Mouse (Mus musculus) cortical plate, adult 2 months (tissue): ENCODE measurements around the gene Ell3. TPM values are rescaled to one million over a fixed set of nuclear protein-coding genes. Genes with fewer than 3 reads are reported as not detected.

ENCODE experiments used
- H3K27ac ChIP-seq: fragments of 200-500 bp; 2 replicates; pipeline ENCODE4 v1.5.1; 2012; ENCODE audit warnings: low read length, control low read depth, inconsistent platforms; ENCODE audit not compliant: insufficient read depth
- H3K4me1 ChIP-seq: fragments of 200-500 bp; 2 replicates; pipeline ENCODE4 v1.6.1; 2011; ENCODE audit warnings: low read length; ENCODE audit not compliant: control insufficient read depth, insufficient read depth
- H3K4me3 ChIP-seq: fragments of 200-500 bp; 2 replicates; pipeline ENCODE4 v1.5.1; 2011; ENCODE audit warnings: mild to moderate bottlenecking, low read length, control low read depth; ENCODE audit not compliant: insufficient read depth
- CTCF ChIP-seq: fragments of 200-500 bp; IDR thresholded peaks from 2 replicates; pipeline ENCODE4 v1.5.1; 2011; ENCODE audit warnings: mild to moderate bottlenecking, control low read depth, low read length; ENCODE audit not compliant: insufficient read depth; ENCODE audit errors: extremely low read depth
- POLR2A ChIP-seq: fragments of 200-500 bp; IDR thresholded peaks from 2 replicates; pipeline ENCODE4 v1.6.1; 2011; ENCODE audit warnings: mild to moderate bottlenecking, low read length, control low read depth; ENCODE audit not compliant: insufficient read depth; ENCODE audit errors: extremely low read depth
- polyA plus RNA-seq: library from polyadenylated mRNA; depleted of rRNA; stranded (reverse); fragments of >200 nt; gene quantifications from 2 replicates; pipeline ENCODE4 v1.2.3, GENCODE M21; 2012

Ell3 gene
- polyA plus RNA-seq, 1 experiment: 0.08 TPM

DNA sequence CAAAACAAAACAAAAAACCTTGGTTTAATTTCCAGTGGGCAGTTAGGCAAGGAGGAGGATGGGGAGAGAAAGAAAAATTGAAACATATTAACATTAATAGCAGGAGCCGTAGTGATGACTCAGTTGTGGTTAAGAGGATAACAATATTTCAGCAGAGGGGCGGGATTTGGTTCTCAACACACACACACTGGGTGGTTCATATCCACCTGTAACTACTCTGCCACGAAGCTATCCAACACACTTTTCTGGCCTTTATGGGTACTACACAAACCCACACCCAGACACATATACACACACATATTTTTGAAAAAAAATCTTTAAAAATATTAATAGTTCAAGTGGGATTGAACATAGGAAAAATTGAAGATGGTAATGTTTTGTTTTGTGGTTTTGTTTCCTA, 2.9 kb upstream of the Ell3 start:
- TF ChIP-seq CTCF: no peak
- no peak for TF ChIP-seq POLR2A
- Histone ChIP-seq H3K27ac (no peak overlapping the region), H3K4me1 (no peaks in the 10 kb centered on the region), H3K4me3 (no peak overlapping the region)

DNA sequence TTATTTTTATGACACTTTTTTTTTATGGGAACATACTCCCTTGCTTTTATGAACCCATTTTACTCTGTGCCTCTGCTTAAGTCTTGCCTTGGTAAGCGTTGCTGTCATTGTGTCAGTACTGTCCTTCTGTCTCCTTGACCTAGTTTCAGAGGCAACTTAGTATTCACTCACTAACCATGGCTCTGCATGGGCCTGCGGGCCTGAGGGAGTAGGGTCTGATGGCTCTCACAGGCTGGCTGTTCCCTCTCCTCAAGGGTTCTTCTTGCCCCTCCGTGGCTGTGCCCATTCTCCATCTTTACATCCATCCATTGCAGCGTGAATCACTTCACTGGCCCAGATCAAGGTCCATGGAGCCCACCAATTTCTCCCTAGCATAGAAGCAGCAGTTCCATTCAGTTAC, 2.4 kb upstream of the Ell3 start:
- TF ChIP-seq POLR2A (no peak), CTCF (no peak)
- H3K4me1 ChIP-seq: no peaks in the 10 kb centered on the region
- H3K4me3 ChIP-seq: no peak overlapping the region
- no peak overlapping the region for H3K27ac ChIP-seq

DNA sequence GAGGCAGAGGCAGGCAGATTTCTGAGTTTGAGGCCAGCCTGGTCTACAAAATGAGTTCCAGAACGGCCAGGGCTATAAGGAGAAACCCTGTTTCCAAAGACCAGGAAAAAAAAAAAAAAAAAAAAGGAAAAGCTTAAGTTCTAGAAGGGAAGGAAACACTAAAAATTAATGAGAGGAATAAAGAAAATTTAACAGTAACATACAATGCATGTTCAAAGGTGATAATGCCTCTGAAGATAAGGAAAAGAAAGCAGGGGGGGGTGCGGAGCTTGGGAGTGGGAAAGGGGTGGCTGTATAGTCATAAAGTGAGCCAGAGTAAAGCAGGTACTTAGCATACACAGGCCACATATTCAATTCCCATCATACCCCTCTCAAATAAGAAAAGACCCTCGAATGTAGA, 1.0 kb upstream of the Ell3 start:
- Histone ChIP-seq H3K4me3 (no peak overlapping the region), H3K4me1 (no peaks in the 10 kb centered on the region)
- no peak for TF ChIP-seq POLR2A
- no peak for TF ChIP-seq CTCF

DNA sequence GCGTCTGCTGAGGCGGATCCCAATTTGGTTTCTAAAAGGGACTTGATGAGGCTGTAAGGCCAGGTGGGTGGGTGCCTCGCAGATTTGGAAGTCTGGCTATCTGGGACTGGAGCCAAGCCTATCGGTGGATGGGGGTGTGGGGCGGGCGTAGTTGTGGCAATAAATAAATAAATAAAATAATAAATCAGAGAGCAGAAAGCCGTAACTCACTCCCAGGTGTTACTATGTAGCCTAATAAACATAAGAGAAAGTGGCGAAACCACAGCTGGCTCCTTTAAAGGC, 1.1 kb downstream of the Ell3 start:
- H3K27ac ChIP-seq: no peak overlapping the region
- H3K4me1 ChIP-seq: no peaks in the 10 kb centered on the region
- TF ChIP-seq CTCF (no peak), POLR2A (no peak)
- 0 out of 2 replicates have a peak overlapping the region, but pooled peaks have one; percentile 4 for H3K4me3 ChIP-seq

More for the DNA sequence above, 1.0 kb upstream of the Ell3 start:
- H3K27ac ChIP-seq: no peak overlapping the region

DNA sequence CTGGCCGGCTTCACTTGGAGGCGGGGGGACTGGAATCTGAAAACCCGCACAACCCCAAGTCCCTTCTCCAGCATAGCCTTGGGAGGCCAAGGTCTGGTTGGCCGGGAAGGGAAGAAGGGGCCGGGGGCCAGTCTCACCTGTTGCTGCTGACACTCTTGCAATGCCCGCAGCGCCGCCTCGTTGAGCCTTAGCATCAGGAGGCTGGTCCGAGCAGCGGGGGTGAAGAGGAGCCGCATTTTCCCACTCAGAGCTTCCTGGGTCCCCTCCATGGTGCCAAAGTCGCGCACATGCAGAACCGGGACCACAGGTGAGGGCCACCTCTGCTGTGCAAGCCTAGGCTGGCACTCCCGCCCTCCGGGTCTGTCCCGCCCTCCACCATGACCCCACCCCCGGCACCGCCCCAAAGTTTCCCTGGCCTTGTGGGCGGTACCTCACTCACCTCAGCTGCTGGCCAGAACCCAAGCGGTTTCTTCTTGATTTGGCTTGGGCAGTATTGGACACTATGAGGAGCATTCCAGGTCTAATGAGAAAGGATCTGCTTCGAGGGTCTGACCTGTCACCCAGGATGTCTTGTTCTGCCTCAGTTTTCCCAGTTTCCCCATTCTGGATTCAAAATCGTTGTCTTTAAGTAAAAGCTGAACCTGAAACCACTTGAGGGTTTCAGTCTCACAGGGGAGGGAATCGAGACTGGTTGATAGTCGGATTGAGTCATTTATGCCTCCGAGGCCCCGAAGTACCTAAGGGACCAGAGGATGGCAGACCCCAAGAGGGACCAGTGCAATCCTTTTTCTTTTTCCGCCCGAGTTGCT, 1.6 kb downstream of the Ell3 start:
- Histone ChIP-seq H3K4me3 (0 out of 2 replicates have a peak overlapping the region, but pooled peaks have one; percentile 4), H3K4me1 (no peaks in the 10 kb centered on the region), H3K27ac (no peak overlapping the region)
- no peak for TF ChIP-seq CTCF
- no peak for TF ChIP-seq POLR2A

DNA sequence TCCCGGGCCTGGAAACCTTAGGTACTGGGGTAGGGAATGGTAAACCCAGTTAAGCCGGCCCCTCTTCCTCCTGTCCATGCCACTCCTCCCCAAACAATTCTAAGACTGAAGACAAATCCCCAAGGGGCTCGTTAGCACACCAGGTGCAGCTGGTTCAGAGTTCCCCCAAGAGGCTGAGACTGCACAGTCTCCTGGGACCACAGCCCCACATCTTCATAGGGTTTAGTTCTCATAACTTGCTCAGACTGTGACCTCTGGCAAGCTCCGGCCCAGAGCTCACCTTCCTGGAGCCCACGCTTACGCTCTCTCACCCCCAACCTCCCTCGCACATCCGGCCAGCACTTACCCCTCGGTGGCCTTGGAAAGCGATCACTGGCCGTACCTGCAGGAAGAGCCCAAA, 2.3 kb downstream of the Ell3 start:
- H3K4me3 ChIP-seq: no peak overlapping the region
- TF ChIP-seq CTCF (no peak), POLR2A (no peak)
- no peaks in the 10 kb centered on the region for H3K4me1 ChIP-seq
- H3K27ac ChIP-seq: no peak overlapping the region

DNA sequence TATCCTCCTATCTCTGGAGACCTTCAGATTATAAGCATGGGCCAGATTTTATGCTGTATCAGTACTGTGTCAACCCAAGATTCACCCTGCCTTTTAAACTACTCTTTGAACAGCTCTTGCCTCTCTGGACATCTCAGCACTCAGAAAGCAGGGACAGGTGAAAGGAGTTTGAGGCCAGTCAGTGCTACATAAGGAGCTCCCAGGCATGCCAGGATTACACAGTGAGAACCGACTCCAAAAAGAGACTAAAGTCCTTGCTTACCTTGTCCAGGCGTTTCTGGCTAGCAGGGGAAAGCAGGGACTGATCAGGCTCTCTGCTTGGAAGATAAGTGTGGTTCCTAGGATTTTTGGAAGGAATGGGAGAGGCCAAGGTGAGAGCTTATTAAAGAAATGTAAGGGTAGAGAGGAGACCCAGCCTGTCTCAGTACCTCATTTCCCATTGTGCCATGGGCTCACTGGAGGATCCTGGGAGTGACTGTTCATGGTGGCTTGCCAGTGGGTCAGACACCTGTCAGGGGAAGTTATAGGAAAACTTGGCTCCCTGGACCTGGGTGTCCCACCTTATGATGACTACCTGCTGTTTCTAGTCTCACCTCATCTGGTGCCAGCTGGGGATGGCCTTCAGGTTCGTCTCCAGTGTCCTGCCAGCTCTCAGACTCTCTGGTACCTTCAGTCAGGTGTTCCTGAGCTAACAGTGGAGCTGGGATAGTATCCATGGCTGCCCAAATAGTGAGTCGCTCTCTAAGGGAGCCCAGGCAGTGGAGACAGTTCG, 3.1 kb downstream of the Ell3 start:
- TF ChIP-seq CTCF (no peak), POLR2A (no peak)
- H3K4me3 ChIP-seq: no peak overlapping the region
- no peaks in the 10 kb centered on the region for H3K4me1 ChIP-seq
- H3K27ac ChIP-seq: no peak overlapping the region

DNA sequence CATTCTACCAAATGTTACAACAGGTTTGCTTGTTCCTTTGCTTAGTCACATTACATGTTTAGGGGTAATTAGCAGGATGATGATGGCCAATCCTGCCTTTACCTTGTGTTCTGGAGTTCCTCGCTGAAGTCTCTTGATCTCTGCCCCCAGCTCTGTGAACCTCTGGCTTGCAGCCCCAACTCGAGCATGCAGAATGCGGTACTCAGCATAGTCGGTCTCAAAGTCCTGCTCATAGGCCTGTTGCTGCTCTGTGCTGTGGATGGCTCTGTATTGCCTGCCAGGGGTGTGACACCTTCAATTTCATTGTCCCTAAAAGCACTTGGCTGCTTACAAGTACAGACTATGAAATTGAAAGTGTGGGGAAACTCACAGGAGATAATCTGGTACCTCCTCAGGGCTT, 4.3 kb downstream of the Ell3 start:
- Histone ChIP-seq H3K4me1 (no peaks in the 10 kb centered on the region), H3K4me3 (no peak overlapping the region), H3K27ac (no peak overlapping the region)
- TF ChIP-seq CTCF: no peak
- TF ChIP-seq POLR2A: no peak

DNA sequence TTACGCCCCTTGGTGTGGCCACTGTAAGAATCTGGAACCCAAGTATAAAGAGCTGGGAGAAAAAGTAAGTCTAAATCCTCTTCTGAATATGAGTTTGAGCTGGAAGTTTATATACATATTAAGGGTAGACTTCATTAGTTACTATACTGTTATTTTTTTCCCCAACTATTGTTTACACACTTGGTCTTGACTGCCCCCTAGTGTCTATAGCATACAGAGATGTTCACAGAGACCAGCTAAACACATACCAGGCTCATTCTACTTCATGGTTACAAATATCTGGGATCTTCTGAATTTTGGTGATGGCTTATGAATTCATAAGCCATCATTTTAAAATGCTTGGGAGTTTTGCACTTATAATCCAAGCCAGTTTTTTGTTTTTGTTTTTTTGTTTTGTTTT, 9.2 kb downstream of the Ell3 start:
- Histone ChIP-seq H3K27ac (no peak overlapping the region), H3K4me1 (no peaks in the 10 kb centered on the region), H3K4me3 (no peak overlapping the region)
- no peak for TF ChIP-seq CTCF
- no peak for TF ChIP-seq POLR2A

DNA sequence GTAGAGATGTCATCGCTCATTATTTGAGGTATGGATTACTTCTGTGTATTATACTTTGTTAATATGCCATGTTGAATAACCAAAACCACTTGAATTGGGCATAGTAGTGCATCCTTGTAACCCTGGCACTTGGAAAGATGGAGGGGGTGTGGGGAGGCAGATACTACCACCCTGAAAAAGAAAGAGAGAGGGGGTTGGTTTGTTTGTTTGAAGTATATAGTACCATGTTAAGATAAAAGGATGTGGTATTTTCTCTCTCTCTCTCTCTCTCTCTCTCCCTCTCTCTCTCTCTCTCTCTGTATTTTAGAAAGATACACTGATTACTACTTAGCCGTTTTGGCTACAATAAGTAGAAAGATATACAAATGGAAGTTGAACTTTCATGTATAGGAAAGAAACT, 18.2 kb downstream of the Ell3 start:
- Histone ChIP-seq H3K4me3 (no peak overlapping the region), H3K27ac (no peak overlapping the region), H3K4me1 (no peaks in the 10 kb centered on the region)
- TF ChIP-seq CTCF: no peak
- TF ChIP-seq POLR2A: no peak
